Mouse (Mus musculus) ES-E14 (cell line): Measurements from ENCODE around the gene Gpr179.

Source experiments
- CHD2 ChIP-seq: IDR thresholded peaks from 2 replicates; pipeline ENCODE4 v1.6.1; 2014; ENCODE audit warnings: mild to moderate bottlenecking, low read depth, low read length, inconsistent platforms
- HCFC1 ChIP-seq: IDR thresholded peaks from 2 replicates; pipeline ENCODE4 v1.6.1; 2012; ENCODE audit warnings: low read length, inconsistent platforms, borderline replicate concordance; ENCODE audit not compliant: insufficient read depth
- ZNF384 ChIP-seq: IDR thresholded peaks from 2 replicates; pipeline ENCODE4 v1.6.1; 2012; ENCODE audit warnings: low read depth, low read length, inconsistent platforms

DNA sequence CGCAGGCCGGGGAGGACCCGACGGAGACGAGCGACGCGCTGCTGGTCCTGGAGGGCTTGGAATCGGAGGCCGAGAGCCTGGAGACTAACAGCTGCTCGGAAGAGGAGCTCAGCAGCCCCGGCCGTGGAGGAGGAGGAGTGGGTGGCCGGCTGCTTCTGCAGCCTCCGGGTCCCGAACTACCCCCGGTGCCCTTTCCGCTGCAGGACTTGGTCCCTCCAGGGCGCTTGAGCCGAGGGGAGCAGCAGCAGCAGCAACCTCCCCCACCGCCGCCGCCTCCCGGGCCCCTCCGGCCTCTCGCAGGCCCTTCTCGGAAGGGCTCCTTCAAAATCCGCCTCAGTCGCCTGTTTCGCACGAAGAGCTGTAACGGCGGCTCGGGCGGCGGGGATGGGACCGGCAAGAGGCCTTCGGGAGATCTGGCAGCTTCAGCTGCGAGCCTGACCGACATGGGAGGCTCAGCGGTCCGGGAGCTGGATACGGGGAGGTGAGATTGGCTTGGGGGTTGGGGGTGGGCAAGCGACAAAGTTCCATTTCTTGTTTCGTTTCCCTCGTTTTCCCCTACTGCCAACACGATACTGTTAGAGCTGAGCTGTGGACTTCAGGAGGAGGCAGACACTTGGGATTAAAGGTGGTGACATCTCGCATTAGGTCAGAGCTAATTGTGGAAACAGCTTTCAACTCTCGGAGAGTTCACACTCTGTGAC, 11.2 kb upstream of the Gpr179 start:
- TF ChIP-seq ZNF384 (no peak), HCFC1 (no peak), CHD2 (no peak)
